Mouse (Mus musculus) liver, embryonic 14.5 days (tissue): Measurements from ENCODE around the gene Srgap1.

Source experiments
- CTCF ChIP-seq: IDR thresholded peaks from 2 replicates; pipeline ENCODE4 v1.5.1; 2016; ENCODE audit warnings: antibody characterized with exemption, low read depth, control low read depth
- EP300 ChIP-seq: IDR thresholded peaks from 2 replicates; pipeline ENCODE4 v1.6.1; 2016; ENCODE audit warnings: antibody characterized with exemption, low read depth

GRCm38 (mm10) chr10:122081352-122081751 is 34.2 kb upstream of the Srgap1 start:
- TF ChIP-seq CTCF = no peak
- TF ChIP-seq EP300 = no peak
